Mouse (Mus musculus) cerebellum, postnatal 4 days (tissue): ENCODE data around the gene Acoxl.
"Not testable (repeated sequence)": the region's sequence is repeated elsewhere in the genome, so short reads cannot be mapped to it uniquely, and the experiment has no call there.

Source experiments
- DNase-seq, 2 experiments: peaks; one replicate each; pipeline ENCODE4 v3.0.0; 2022; ENCODE audit warnings: low spot score in 2 of 2, mixed read lengths in 1 of 2

The Acoxl gene

DNA sequence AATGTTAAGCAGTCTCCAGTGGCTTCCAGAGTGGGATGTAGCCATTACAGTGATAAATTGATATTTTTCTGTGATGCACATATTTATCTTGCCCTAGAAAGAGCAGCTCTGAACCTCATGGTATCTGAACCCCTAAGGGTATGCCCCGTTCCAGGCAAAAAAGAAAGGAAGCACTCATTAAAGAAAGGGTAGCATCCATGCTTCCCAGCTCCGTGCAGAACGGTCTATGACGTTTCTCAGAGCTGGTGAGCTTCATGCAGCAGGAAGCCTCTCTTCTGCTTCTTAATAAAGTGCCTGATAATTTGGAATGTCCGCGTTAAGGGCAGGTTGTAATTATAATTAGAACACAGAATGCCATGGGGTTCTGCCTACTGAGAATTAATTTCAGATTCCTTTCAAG, 240.6 kb downstream of the Acoxl start:
- DNase-seq = no peak

DNA sequence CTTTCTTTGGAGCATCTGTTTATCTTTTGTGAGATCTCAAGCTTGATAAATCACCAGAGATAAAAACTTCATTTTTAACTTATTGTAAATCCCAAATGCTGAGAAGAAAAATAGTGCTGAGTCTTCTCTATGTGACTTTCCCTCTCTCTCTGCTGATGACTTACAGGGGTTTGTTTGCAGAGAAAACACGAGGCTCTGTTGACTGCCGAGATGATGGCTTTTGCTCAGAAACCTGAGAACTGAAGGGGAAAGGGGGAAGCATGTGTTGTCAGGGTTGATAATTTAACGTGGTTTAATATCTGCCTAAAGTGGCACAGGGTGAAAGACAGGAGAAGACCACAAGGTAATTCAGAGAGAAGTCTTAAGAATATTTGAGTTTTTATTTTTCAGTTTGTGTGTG, 245.2 kb downstream of the Acoxl start:
- no peak for DNase-seq

DNA sequence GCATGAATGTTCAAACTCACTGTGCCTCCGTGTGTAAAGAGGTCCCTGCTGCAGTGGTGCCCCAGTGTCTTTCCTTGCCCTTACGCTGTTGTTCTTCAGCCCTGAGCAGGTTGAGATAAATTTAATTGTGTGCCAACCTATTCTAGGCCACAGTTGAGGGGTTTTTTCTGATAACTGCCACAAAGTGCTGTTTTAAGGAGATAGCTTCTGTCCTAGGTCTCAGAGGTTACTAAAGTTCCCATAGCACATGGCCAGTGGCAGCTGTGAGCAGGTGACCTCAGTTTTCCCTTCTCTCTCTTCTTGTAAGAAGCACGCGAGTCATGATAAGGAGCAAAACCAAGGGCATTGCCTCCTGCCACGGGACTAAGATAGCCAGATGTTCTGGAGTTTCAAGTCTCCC, 245.9 kb downstream of the Acoxl start:
- no peak for DNase-seq

DNA sequence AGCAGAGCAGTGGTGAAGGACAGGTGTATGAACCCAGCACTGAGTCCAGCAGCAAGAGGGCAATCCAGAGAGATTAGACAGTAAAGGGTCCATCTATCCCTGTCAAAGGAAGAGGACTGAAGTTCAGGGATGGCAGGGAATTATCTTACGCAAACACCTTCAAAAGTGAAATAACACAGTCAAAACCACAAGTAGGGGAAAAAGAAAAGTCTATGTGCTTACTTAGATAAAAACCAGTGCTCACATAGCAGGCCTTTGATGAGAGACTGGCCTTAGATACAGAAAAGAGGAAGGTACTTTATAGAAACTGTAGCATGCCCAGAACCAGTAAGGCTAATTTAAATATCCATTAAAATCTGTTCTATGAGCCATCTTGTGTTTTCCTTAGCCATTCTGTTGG, 246.8 kb downstream of the Acoxl start:
- no peak for DNase-seq

DNA sequence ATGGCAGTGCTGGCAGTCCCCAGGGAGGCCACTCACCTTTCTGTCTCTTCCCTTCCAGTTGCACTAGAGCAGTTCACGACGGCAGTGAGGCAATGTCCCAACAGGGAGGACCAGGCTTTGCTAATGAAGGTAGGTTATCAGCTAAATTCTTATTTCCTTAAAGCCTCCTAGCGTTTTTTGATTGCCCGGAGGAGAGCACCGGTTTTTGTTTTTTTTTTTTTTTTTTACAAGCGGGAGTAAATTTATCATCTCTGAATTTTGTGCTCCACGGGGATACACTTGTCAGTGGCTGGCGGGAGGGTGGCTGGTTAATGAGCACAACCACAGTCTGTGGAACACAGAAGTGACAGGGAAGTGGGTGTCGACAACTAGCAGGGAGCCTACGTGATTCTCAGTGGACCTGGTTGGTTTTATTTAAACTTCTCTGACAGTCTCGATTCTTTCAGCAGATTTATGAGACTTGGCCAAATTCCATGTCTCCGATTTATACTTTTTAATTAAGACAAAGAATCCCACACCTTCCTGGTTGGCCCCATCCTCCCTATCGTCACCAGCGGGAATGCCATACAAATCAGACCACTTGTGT, 247.7 kb downstream of the Acoxl start:
- no peak for DNase-seq

DNA sequence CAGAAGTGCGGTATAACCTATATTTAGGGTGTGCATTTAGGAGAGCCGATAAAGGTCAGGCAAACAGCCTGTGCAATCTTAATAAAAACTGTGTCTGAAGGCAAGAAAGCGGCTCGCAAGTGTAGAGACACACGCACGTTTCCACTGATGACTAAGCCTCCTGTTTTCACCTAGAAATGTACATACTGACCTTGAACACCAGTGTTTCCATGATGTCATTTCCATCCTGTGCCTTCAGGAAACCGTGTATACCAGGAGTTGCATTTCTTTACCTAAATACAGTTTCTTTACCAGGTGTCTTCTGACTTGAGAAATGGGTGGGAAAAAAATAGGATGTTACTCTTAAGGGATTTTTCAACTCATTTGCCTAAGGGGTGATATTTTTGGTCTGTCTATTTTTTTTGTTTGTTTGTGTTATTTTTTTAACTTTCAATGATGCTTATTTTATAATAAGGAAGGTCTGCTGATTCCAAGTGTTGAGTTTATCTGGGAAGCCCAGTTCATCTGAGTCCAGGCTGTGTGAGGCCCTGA, 248.4 kb downstream of the Acoxl start:
- DNase-seq = no peak

DNA sequence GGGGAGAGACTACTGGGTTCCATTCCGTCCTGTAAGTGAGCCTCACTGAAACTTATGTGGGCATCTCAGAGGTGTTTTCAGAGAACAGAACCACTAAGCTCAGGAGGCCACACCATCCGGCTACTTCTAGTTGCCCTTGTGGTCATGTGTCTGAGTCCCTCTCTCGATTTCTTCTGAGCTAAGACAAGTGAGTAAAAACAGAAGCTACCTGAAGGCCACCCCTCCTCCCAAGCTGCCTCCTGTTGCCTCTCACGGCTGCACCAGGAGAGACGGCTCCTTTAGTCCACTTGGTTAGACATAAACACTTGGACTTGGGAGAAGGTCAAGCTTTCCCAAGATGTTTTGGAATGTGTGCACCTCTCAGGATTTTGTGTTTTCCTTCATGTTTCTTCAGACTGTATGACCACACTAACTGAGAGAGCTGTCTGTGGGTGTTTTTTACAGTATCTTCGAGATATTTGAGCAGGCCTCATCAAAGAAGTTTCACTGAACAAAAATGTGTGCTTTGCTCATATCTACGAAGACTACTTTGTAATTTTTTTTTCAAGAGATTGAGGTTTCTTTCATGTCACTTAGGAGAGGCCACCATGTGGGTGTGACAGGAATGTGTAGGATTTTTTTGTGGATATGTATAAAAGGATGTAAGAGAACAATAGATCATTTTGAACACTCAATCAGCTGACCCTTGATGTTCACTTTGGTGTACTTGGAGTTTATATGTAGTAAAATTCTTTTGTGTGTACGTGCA, 249.3 kb downstream of the Acoxl start:
- no peak for DNase-seq

DNA sequence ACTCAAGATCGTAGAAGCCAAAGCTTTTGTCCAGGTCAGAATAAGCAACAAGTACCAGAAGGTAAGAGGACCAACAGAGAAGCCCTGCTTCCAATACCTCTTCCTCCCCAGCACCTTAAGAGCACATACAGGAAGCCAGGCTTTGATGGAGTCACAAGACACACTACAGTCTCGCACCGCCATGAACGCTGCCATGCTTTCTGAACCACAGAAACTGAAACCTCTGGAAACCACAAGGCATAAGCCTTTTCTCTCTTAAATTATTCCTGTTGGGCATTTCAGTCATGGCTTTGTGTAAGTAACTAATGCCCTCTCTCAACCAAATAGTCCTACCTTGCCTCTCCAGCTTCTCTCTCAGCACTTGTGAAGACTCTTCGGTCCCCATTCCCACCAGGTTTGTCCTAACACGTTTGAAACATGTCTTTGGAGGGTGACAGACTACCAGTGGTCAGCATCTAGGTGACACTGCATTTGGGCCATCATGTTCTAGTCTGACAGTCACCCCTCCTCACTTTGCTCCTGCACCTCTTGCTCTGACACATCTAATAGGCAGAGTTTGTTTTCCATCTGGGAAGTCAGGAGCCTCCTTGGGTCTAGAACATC, 251.7 kb downstream of the Acoxl start:
- DNase-seq = no peak

DNA sequence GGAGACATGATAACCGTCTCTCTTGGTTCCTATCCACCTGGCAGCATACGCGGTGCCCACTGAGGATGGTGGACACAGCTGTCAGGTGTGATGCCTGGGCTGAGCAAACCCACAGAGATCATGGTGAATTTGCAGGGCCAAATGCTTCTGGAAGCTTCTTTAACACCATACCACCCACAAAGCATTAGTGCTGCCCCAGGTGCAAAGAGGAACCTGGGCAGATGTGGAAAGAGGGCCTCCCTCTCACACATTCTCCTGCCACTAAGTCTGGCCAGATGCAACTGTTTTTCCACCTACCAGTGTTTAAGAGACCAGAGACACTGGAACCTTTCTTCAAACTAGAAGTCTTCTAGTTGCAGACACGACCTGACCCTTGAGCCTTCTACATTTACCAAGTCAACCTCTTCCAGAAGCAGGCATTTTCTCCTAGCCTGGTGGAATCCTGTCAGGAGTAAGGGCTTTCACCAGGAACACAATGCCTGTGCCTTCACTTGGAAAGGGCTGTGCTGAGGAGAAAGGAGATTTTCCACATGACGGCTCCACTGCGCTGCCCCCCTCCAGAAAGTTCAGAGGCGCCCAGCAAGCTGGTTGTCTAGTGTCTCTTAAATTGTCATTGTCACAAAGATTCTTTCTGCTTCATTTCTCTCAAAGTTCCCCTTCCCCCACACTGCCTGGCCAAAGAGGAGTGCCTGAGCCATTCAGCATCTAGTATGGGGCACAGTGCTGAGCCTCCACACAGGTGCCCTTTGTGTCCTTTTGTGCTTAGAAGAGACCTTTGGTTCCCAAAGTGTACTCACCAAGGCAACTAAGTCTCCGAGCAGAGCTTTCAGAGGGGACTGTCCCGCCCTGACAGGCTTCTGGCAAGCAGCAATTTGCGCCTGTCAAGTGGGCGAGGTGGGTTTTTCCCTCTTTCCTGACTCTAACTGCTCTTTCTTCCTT, 253.0 kb downstream of the Acoxl start:
- DNase-seq = no peak

DNA sequence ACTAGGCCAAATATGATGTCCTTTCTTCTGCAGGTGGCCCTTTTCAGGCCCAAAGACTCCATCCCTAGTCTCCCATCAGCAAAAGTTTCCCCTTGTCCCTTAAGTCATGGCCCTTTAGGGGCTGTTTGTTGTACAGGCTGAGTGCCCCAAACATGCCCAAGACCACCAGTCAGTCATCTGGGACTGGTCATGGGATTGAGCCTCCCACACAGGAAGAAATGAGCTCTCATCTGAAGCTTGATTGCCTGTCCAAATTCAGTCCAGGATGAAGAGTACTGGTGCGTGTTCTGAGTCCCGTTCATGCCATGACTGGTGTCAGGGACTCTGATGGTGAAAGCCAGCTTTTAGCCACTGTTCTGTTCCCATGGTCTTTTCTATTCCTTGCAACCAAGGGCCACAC, 253.8 kb downstream of the Acoxl start:
- DNase-seq = no peak

DNA sequence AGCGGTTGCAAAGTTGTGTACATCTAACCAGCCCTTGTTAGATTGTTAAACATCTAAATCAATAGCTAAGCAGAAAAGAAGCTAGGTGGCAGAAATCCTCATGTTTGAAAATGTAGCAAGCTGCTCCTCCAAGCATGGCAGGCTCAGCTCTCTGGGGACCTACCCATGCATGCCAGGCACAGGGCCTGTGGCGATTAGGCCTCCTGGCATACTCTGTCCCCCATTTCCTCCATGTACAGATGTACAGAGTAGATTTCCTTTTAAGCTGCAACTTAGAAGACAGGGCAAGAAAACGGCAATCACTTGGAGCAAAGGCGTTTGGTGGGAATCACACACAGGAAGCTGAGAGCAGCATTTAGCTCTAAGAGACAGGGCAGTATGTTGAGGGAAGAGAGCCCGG, 255.5 kb downstream of the Acoxl start:
- DNase-seq = no peak

DNA sequence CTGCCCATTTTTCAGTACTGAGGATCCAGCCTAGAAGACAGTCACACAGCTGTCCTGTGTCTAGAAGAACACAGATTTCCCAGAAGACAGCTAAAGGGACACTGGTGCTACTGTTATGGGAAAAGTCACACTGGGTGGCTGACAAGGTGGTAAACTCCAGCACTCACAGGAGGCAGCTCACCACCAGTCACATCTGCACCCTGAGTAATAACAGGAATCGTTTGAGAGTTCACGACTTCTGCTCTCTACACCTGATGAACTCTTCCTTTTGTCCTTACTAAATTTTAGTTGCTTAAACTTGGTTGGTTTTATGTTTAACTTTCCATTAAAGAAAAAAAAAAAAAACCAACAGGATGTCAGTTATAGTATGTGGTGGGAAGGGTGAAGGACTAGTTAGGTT, 255.9 kb downstream of the Acoxl start:
- no peak for DNase-seq

DNA sequence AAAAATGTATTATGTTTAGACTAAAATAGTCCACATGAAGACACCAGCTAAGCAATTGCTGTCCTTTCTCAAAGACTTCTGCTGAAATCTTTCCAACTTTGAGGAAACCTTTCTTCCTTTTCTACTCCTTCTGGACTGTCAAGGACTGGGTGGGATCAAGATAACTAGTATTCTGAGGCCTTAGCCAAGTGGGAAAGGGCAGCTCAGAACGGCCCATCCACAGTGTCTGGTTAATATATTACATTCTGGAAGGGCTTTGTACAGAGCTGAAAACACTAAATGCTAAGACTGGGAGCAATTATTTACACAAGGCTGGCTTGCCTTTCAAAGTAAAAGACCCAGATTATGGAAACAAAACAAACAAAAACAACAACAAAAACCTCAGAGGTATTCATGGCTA, 256.6 kb downstream of the Acoxl start:
- no peak for DNase-seq

DNA sequence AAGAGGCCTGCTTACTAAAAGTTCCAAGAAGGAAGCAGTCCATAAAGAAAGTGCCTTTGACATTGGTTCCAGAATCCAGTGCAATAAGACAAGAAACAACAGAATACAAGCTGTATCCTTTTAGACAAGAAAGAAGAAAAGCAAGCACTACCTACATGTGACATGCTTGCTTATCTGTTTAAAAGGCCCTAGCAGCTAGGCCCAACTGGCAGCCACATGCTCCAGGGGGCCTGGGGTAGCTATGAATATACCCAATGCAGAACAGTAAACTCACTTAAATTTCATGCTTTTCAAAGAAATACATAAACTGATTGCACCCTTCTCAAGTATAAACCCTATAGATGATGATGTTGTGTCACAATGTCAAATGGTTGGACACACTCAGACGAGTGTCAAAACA, 257.4 kb downstream of the Acoxl start:
- DNase-seq = no peak

DNA sequence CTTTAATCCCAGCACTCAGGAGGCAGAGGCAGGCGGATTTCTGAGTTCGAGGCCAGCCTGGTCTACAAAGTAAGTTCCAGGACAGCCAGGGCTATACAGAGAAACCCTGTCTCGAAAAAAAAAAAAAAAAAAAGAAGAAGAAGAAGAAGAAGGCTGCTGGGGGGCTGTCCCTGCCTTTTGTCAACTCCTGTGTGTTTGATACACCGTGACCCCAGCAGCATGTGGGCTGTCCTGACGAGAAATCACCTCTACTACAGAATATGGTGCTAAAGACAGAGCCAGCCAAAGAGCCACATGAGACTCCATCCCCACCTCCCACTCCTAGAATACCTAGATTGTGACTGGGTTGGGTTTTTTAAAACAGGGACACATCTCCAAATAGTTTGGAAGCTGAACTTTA, 259.4 kb downstream of the Acoxl start:
- DNase-seq = not testable (repeated sequence)

DNA sequence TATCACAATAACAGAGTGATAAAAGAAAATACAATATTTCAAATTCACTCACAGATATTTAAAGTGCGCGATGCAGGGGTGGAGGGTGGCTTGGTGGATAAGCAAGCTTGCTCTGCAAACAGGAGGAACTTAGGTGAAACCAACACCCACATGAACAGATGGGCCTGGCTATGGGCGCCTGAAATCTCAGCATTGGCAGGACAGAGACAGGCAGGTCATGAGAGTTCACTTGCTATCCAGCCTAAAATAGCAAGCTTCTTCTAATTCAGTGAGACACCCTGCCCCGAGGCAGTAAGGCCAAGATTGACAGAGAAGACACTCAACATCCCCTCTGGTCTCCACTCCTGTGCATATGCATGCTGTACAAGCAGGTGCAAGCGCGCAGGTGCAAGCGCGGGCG, 263.4 kb downstream of the Acoxl start:
- DNase-seq = no peak

DNA sequence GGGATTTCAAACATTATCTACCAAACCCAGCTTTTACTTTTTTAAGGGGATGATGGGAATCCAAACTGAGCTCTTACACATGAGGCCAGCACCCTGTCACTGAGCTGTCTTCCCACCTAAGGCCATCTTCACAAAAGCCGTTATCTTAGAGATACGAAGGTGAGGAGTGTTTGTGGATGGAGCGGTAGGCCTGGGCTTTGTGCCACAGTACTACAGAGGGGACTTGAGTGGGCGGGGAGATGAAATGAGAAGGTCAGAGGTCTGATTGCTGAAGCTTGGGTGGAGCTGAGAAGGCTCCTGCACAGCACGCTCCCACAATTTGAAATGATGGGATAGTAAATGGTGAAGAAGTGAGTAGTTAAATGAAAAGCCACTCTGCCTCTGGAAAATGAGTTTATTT, 266.1 kb downstream of the Acoxl start:
- DNase-seq = no peak

DNA sequence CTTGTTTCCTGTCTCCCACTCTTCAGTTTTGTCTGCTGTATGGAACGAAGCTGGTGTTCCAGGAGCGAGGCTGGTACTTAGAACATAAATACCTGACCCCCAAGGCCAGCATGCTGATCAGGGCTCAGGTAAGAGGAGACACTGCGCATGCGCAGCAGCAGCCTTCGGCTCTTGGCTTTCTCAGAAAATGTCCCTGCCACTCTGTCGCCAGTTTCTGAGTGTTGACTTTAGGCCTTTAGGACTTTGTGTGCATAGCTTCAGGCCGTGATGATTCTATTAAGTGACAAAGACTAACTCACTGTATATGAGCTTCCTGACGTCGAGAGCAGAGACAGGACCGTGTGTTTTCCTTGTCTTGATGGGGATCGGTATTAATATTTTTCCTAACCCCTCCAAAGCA, 267.0 kb downstream of the Acoxl start:
- no peak for DNase-seq

DNA sequence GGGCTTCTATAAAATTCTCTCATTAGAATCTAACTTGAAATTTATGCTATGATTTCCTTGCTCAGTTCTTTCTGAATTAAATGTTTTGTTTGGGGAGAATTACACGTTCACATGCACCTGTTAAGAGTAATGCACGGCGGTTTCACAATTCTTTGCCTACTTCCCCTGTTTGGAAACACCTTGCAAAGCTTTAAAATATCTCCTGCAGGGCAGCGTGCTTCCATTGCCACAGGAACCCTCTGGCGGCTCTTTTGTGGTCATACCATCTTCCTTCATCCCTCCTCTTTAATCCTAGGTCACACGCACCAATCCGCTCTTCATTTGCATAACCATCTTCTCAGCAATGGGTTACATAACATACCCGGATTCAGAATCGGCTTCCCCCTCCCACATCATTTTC, 272.9 kb downstream of the Acoxl start:
- DNase-seq = no peak

DNA sequence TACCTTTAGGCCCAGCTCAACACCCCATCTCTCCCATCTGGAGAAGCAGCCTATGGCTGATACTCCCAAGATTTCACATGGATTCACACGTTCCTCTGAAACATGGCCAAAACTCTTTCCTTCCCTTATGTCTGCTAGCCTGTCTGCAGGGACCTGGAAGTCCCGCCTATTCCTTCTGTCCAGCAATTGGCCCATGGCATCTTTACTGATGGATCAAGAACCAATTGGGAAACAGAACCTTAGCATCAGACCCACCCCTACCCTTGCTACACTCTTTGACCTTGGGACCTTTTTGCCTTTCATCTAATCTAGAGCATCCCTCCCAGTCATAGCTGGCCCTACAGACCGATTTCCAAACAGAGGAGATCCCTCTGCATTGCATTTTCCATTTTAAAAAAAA, 275.9 kb downstream of the Acoxl start:
- no peak for DNase-seq

DNA sequence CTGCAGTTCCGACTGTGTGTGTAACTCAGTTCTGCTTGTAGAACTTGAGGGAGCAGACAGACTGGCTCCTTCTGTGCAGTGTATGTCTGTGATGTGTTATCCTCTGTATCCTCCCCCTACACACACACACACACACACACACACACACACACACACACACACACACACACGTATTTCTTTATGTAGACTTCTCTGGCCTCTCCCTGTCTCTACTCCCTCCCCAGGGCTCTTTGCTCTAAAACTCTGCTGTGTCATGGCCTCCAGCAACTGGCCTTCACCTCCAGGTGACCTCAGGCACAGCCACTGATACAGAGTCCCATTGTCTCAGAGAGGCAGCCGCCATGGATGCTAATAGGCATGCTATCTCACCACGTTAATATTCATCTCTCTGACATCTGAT, 276.9 kb downstream of the Acoxl start:
- DNase-seq = no peak

DNA sequence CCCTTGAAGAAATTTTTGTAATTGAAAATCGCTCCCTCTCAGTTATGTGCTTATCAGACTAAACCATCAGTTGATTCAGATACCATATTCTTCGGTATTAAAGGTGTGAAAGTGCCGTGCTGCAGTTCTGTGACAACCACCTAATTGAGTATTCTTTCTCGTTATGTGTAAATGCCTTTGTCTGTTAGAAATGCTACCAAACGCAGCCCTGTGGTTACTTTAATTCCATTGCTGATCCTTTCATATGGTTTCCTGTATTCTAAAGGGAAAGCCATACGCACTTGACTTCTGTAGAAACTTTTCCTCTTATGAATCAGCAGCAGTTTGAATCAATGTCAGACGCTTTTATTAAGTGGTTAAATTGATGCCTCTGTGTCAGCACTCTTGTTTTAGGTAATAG, 278.9 kb downstream of the Acoxl start:
- DNase-seq = no peak
